Mouse (Mus musculus): ENCODE measurements around the gene Ncoa7. TPM values are rescaled to one million over a fixed set of nuclear protein-coding genes. Genes with fewer than 3 reads are reported as not detected.

Gene Ncoa7
- polyA plus RNA-seq, 1 experiment: 2.7 TPM

GRCm38 (mm10) chr10:30624161-30625019 lies 178.7 kb downstream of the Ncoa7 start:
- H3K4me3 ChIP-seq: no peak overlapping the region
- H3K79me2 ChIP-seq (ENCODE audit: control insufficient read depth, insufficient read depth): no peaks in the 10 kb centered on the region
- H3K4me2 ChIP-seq (ENCODE audit: low read depth): no peak overlapping the region
- TF ChIP-seq E2F4 (IDR thresholded peaks at IDR 0.05; ENCODE audit: insufficient read depth) (no peak), TCF12 (IDR thresholded peaks at IDR 0.05; ENCODE audit: insufficient read depth, poor library complexity, severe bottlenecking) (no peak), CEBPB (IDR thresholded peaks at IDR 0.05; ENCODE audit: insufficient read depth, poor library complexity, severe bottlenecking) (no peak), TCF3 (IDR thresholded peaks at IDR 0.05; ENCODE audit: insufficient read length, low read depth) (no peak), REST (IDR thresholded peaks at IDR 0.05; ENCODE audit: insufficient read depth, insufficient read length) (no peak)
- H3K27me3 ChIP-seq (ENCODE audit: control insufficient read depth, insufficient read depth, insufficient read length): no peaks in the 10 kb centered on the region
- no peaks in the 10 kb centered on the region for H3K36me3 ChIP-seq (ENCODE audit: control insufficient read depth, insufficient read depth)
- H3ac ChIP-seq (ENCODE audit: control insufficient read depth, insufficient read length): no peak overlapping the region

GRCm38 (mm10) chr10:30622928-30623327 lies 180.2 kb downstream of the Ncoa7 start:
- no peak overlapping the region for H3K4me3 ChIP-seq
- no peaks in the 10 kb centered on the region for H3K36me3 ChIP-seq (ENCODE audit: control insufficient read depth, insufficient read depth)
- no peak overlapping the region for H3K4me2 ChIP-seq (ENCODE audit: low read depth)
- TF ChIP-seq SRF (IDR thresholded peaks at IDR 0.05; ENCODE audit: control insufficient read depth, insufficient read length, low read depth) (no peak), USF1 (IDR thresholded peaks at IDR 0.05; ENCODE audit: low read depth) (no peak), TCF12 (IDR thresholded peaks at IDR 0.05; ENCODE audit: insufficient read depth, poor library complexity, severe bottlenecking) (no peak), CEBPB (IDR thresholded peaks at IDR 0.05; ENCODE audit: insufficient read depth, poor library complexity, severe bottlenecking) (no peak), POLR2AphosphoS2 (IDR thresholded peaks at IDR 0.05; ENCODE audit: insufficient read length, low read depth) (no peak), MYOD1 (IDR thresholded peaks at IDR 0.05; ENCODE audit: control insufficient read depth in 1 of 3, insufficient read length in 2 of 3, low read depth in 2 of 3) (no peak), POLR2A (IDR thresholded peaks at IDR 0.05; ENCODE audit: insufficient read length, low read depth) (no peak), E2F4 (IDR thresholded peaks at IDR 0.05; ENCODE audit: insufficient read depth) (no peak), REST (IDR thresholded peaks at IDR 0.05; ENCODE audit: insufficient read depth, insufficient read length) (no peak), MYOG (IDR thresholded peaks at IDR 0.05; ENCODE audit: control insufficient read depth in 1 of 3, insufficient read depth in 1 of 3, insufficient read length in 2 of 3, low read depth in 2 of 3) (no peak), MAX (IDR thresholded peaks at IDR 0.05; ENCODE audit: low read depth) (no peak), TCF3 (IDR thresholded peaks at IDR 0.05; ENCODE audit: insufficient read length, low read depth) (no peak)
- no peak overlapping the region for H3ac ChIP-seq (ENCODE audit: control insufficient read depth, insufficient read length)
- H3K79me2 ChIP-seq (ENCODE audit: control insufficient read depth, insufficient read depth): no peaks in the 10 kb centered on the region
- no peaks in the 10 kb centered on the region for H3K27me3 ChIP-seq (ENCODE audit: control insufficient read depth, insufficient read depth, insufficient read length)

- H3K79me2 ChIP-seq (ENCODE audit: control insufficient read depth, insufficient read depth): no peaks in the 10 kb centered on the region
- H3K4me3 ChIP-seq: peak overlapping the region; percentile 66
- TF ChIP-seq USF1 (IDR thresholded peaks at IDR 0.05; ENCODE audit: low read depth) (peak; percentile 1), MYOG (IDR thresholded peaks at IDR 0.05; ENCODE audit: control insufficient read depth in 1 of 3, insufficient read depth in 1 of 3, insufficient read length in 2 of 3, low read depth in 2 of 3) (no peak)
- H3ac ChIP-seq (ENCODE audit: control insufficient read depth, insufficient read length): no peak overlapping the region
- no peaks in the 10 kb centered on the region for H3K27me3 ChIP-seq (ENCODE audit: control insufficient read depth, insufficient read depth, insufficient read length)
- peak overlapping the region; percentile 79 for H3K4me2 ChIP-seq (ENCODE audit: low read depth)
- H3K36me3 ChIP-seq (ENCODE audit: control insufficient read depth, insufficient read depth): no peaks in the 10 kb centered on the region
These were observed 184.3 kb downstream of the Ncoa7 start for GRCm38 (mm10) chr10:30618918-30619210.

GRCm38 (mm10) chr10:30618091-30618917 lies 184.8 kb downstream of the Ncoa7 start:
- Histone ChIP-seq H3K27me3 (ENCODE audit: control insufficient read depth, insufficient read depth, insufficient read length) (no peaks in the 10 kb centered on the region), H3K4me3 (peak overlapping the region; percentile 66), H3K4me2 (ENCODE audit: low read depth) (peak overlapping the region; percentile 81), H3K36me3 (ENCODE audit: control insufficient read depth, insufficient read depth) (no peaks in the 10 kb centered on the region), H3K79me2 (ENCODE audit: control insufficient read depth, insufficient read depth) (no peaks in the 10 kb centered on the region), H3ac (ENCODE audit: control insufficient read depth, insufficient read length) (peak overlapping the region; percentile 18)
- TF ChIP-seq E2F4 (IDR thresholded peaks at IDR 0.05; ENCODE audit: insufficient read depth): no peak
- TF ChIP-seq TCF12 (IDR thresholded peaks at IDR 0.05; ENCODE audit: insufficient read depth, poor library complexity, severe bottlenecking): no peak
- TF ChIP-seq REST (IDR thresholded peaks at IDR 0.05; ENCODE audit: insufficient read depth, insufficient read length): no peak
- TF ChIP-seq MYOD1 (IDR thresholded peaks at IDR 0.05; ENCODE audit: control insufficient read depth in 1 of 3, insufficient read length in 2 of 3, low read depth in 2 of 3): peak in 2 of 3 experiments; percentile 3 to 66
- peak in 1 of 3 experiments; percentile 45 for TF ChIP-seq MYOG (IDR thresholded peaks at IDR 0.05; ENCODE audit: control insufficient read depth in 1 of 3, insufficient read depth in 1 of 3, insufficient read length in 2 of 3, low read depth in 2 of 3)
- no peak for TF ChIP-seq USF1 (IDR thresholded peaks at IDR 0.05; ENCODE audit: low read depth)
- TF ChIP-seq POLR2A (IDR thresholded peaks at IDR 0.05; ENCODE audit: insufficient read length, low read depth): peak; percentile 67
- peak; percentile 55 for TF ChIP-seq SRF (IDR thresholded peaks at IDR 0.05; ENCODE audit: control insufficient read depth, insufficient read length, low read depth)
- peak; percentile 59 for TF ChIP-seq POLR2AphosphoS2 (IDR thresholded peaks at IDR 0.05; ENCODE audit: insufficient read length, low read depth)
- TF ChIP-seq TCF3 (IDR thresholded peaks at IDR 0.05; ENCODE audit: insufficient read length, low read depth): no peak
- no peak for TF ChIP-seq CEBPB (IDR thresholded peaks at IDR 0.05; ENCODE audit: insufficient read depth, poor library complexity, severe bottlenecking)
- TF ChIP-seq MAX (IDR thresholded peaks at IDR 0.05; ENCODE audit: low read depth): no peak

All from myocyte (in vitro differentiated cells).